Mouse (Mus musculus): ENCODE results near the gene Efcab10. TPM values are rescaled to one million over a fixed set of nuclear protein-coding genes. Genes with fewer than 3 reads are reported as not detected.

Efcab10 gene
- total and polyA plus RNA-seq, 3 experiments: not detected

GRCm38 (mm10) chr12:33364511-33364910, 30.1 kb upstream of the Efcab10 start:
- in situ Hi-C loops (cut with MboI; ENCODE audit: low pct_ligation_motif_present, low pct_unique_long_range_greater_than_20kb, low sequenced_read_pairs) (no loop called here), dilution Hi-C loops (cut with MboI; ENCODE audit: extremely low pct_ligation_motif_present, extremely low pct_unique_long_range_greater_than_20kb, low sequenced_read_pairs) (no loop called here)
- Histone ChIP-seq H3K9me3 (replicated peaks; ENCODE audit: low read length) (no peaks in the 10 kb centered on the region), H3K36me3 (replicated peaks in 1 of 2; ENCODE audit: control insufficient read depth in 1 of 2, insufficient read depth in 1 of 2, low read length in 1 of 2) (peaks cover 65 to 96% of the 10 kb centered on the region in 2 experiments), H3K27me3 (replicated peaks) (no peaks in the 10 kb centered on the region), H3K9ac (ENCODE audit: insufficient read depth, low read depth) (no peak overlapping the region), H3K79me2 (replicated peaks; ENCODE audit: control insufficient read depth, extremely low read depth, insufficient read depth, poor library complexity, severe bottlenecking) (no peaks in the 10 kb centered on the region), H3K4me3 (replicated peaks in 1 of 3; ENCODE audit: low read depth in 2 of 3, low read length in 2 of 3, poor library complexity in 1 of 3) (no peak overlapping the region), H3K4me1 (ENCODE audit: control insufficient read depth in 1 of 2, insufficient read depth in 2 of 2) (peaks cover 0 to 6% of the 10 kb centered on the region in 2 experiments; a peak in 1 of 4 replicates), H3K4me2 (ENCODE audit: insufficient read depth, low read depth, poor library complexity, severe bottlenecking) (no peak overlapping the region), H3K27ac (ENCODE audit: insufficient read depth, low read depth) (no peak overlapping the region)
- TF ChIP-seq ZMIZ1 (IDR thresholded peaks at IDR 0.05; ENCODE audit: low read depth, low read length) (no peak), E2F4 (IDR thresholded peaks at IDR 0.05; ENCODE audit: insufficient replicate concordance, low read depth, low read length) (no peak), RAD21 (IDR thresholded peaks at IDR 0.05; ENCODE audit: low read depth, low read length) (no peak), GABPA (IDR thresholded peaks at IDR 0.05; ENCODE audit: insufficient replicate concordance, low read depth, low read length) (no peak)
- DNase-seq (ENCODE audit: extremely low read depth): no peak

- dilution Hi-C loops (cut with MboI; ENCODE audit: extremely low pct_ligation_motif_present, extremely low pct_unique_long_range_greater_than_20kb, low sequenced_read_pairs) (no loop called here), in situ Hi-C loops (cut with MboI; ENCODE audit: low pct_ligation_motif_present, low pct_unique_long_range_greater_than_20kb, low sequenced_read_pairs) (no loop called here)
- Histone ChIP-seq H3K36me3 (replicated peaks in 1 of 2; ENCODE audit: control insufficient read depth in 1 of 2, insufficient read depth in 1 of 2, low read length in 1 of 2) (peaks cover 58 to 96% of the 10 kb centered on the region in 2 experiments), H3K9me3 (replicated peaks; ENCODE audit: low read length) (no peaks in the 10 kb centered on the region), H3K4me3 (replicated peaks in 1 of 3; ENCODE audit: low read depth in 2 of 3, low read length in 2 of 3, poor library complexity in 1 of 3) (no peak overlapping the region), H3K79me2 (replicated peaks; ENCODE audit: control insufficient read depth, extremely low read depth, insufficient read depth, poor library complexity, severe bottlenecking) (no peaks in the 10 kb centered on the region), H3K9ac (ENCODE audit: insufficient read depth, low read depth) (no peak overlapping the region), H3K27ac (ENCODE audit: insufficient read depth, low read depth) (no peak overlapping the region), H3K4me1 (ENCODE audit: control insufficient read depth in 1 of 2, insufficient read depth in 2 of 2) (peaks cover 0 to 7% of the 10 kb centered on the region in 2 experiments; a peak in 1 of 4 replicates), H3K27me3 (replicated peaks) (no peaks in the 10 kb centered on the region), H3K4me2 (ENCODE audit: insufficient read depth, low read depth, poor library complexity, severe bottlenecking) (no peak overlapping the region)
- TF ChIP-seq ELF1 (IDR thresholded peaks at IDR 0.05; ENCODE audit: low read depth, low read length) (no peak), ZNF384 (IDR thresholded peaks at IDR 0.05; ENCODE audit: low read depth, low read length) (no peak), PAX5 (IDR thresholded peaks at IDR 0.05; ENCODE audit: low read length) (no peak), USF1 (IDR thresholded peaks at IDR 0.05; ENCODE audit: low read depth, low read length) (no peak), RCOR1 (conservative IDR thresholded peaks at IDR 0.05; ENCODE audit: low read depth, low read length) (no peak), POLR2AphosphoS2 (IDR thresholded peaks at IDR 0.05; ENCODE audit: low read depth, low read length) (no peak), SIN3A (IDR thresholded peaks at IDR 0.05; ENCODE audit: low read length) (no peak), JUN (IDR thresholded peaks at IDR 0.05; ENCODE audit: insufficient read depth, low read depth, low read length) (no peak), GABPA (IDR thresholded peaks at IDR 0.05; ENCODE audit: insufficient replicate concordance, low read depth, low read length) (no peak), USF2 (conservative IDR thresholded peaks at IDR 0.05; ENCODE audit: low read depth, low read length) (no peak), MAFK (IDR thresholded peaks at IDR 0.05; ENCODE audit: insufficient replicate concordance, low read length) (no peak), HCFC1 (IDR thresholded peaks at IDR 0.05; ENCODE audit: low read depth, low read length) (no peak), MAZ (IDR thresholded peaks at IDR 0.05; ENCODE audit: low read depth, low read length) (no peak)
- no peak for DNase-seq (ENCODE audit: extremely low read depth)
These were observed 29.5 kb upstream of the Efcab10 start for GRCm38 (mm10) chr12:33365133-33365532.
